Mouse (Mus musculus) embryonic facial prominence, embryonic 13.5 days (tissue): ENCODE measurements at regions not wholly inside any gene's neighbourhood (a gene's known extent, or its start where the extent isn't known, plus 50 kb on each side); places are given as distances from the start of the nearest gene placed in this dataset.

Experiments used
- ATAC-seq: fragments of 200-750 bp; cut with Nextera tagmentation; 2 replicates; pipeline ENCODE4 v1.8.0; 2017; ENCODE audit warnings: low read depth; ENCODE audit not compliant: insufficient number of reproducible peaks, insufficient read depth, low FRiP score, low TSS enrichment
- H3K27ac ChIP-seq: fragments of 300-500 bp; sonication (generic); 2 replicates; pipeline ENCODE4 v1.5.1; 2015; ENCODE audit warnings: moderate library complexity, mild to moderate bottlenecking, inconsistent platforms
- H3K27me3 ChIP-seq: fragments of 300-500 bp; sonication (generic); 2 replicates; pipeline ENCODE4 v1.6.1; 2015; ENCODE audit warnings: mild to moderate bottlenecking, inconsistent platforms
- H3K36me3 ChIP-seq: fragments of 300-500 bp; sonication (generic); 2 replicates; pipeline ENCODE4 v1.6.1; 2015; ENCODE audit warnings: mild to moderate bottlenecking, inconsistent platforms
- H3K4me1 ChIP-seq: fragments of 300-500 bp; sonication (generic); 2 replicates; pipeline ENCODE4 v1.6.1; 2015; ENCODE audit warnings: inconsistent platforms
- H3K4me2 ChIP-seq: fragments of 300-500 bp; sonication (generic); 2 replicates; pipeline ENCODE4 v1.6.1; 2015; ENCODE audit warnings: moderate library complexity, mild to moderate bottlenecking, inconsistent platforms
- H3K4me3 ChIP-seq: fragments of 300-500 bp; sonication (generic); 2 replicates; pipeline ENCODE4 v1.5.1; 2015; ENCODE audit warnings: mild to moderate bottlenecking, inconsistent platforms
- H3K9ac ChIP-seq: fragments of 300-500 bp; sonication (generic); 2 replicates; pipeline ENCODE4 v1.6.1; 2015; ENCODE audit warnings: mild to moderate bottlenecking, inconsistent platforms
- H3K9me3 ChIP-seq: fragments of 300-500 bp; sonication (generic); 2 replicates; pipeline ENCODE4 v1.6.1; 2016; ENCODE audit warnings: inconsistent platforms
- WGBS: fragments of 180-500 bp; shearing (Covaris S2); methylation state at CpG from one replicate; pipeline ENCODE4 v1.1.7; 2015; ENCODE audit warnings: mixed read lengths; 5-methylcytosine and 5-hydroxymethylcytosine counted together

- no peak overlapping the region for H3K9ac ChIP-seq
- no peaks in the 10 kb centered on the region for H3K4me1 ChIP-seq
- H3K36me3 ChIP-seq, result no peaks in the 10 kb centered on the region
- no peak overlapping the region for H3K4me2 ChIP-seq
- H3K27ac ChIP-seq, result no peak overlapping the region
- H3K9me3 ChIP-seq, result no peaks in the 10 kb centered on the region
- no peak for ATAC-seq
- WGBS, result 10% methylated on average over 1 of the region's 1 CpGs
- peaks cover 28% of the 10 kb centered on the region for H3K27me3 ChIP-seq
- no peak overlapping the region for H3K4me3 ChIP-seq
Measured at GRCm38 (mm10) chrX:135069448-135069847, 60.4 kb upstream of the Zmat1 start.

DNA sequence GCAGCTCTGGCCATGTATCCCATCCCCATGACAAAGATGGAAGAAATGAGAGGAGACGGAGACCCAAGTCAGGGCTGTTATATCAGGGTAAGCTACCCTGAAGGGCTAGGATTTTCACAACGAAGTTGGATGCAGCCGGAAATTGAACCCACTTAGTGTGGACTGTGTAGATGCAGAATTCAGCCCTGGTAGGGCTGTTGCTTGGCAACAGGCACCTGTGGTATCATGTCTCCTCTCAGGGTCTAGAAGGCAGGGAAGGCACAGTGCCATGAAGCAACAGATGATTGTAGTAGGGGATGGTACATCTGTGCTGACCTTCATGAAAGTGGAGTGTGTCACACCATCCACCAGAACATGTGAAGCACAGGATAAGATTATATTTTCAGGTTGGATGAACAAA lies 51.2 kb upstream of the Zmat1 start:
- no peaks in the 10 kb centered on the region for H3K9me3 ChIP-seq
- WGBS, result 86% methylated on average over 3 of the region's 3 CpGs
- H3K4me3 ChIP-seq, result no peak overlapping the region
- ATAC-seq, result no peak
- no peak overlapping the region for H3K9ac ChIP-seq
- no peak overlapping the region for H3K27ac ChIP-seq
- peaks cover 42% of the 10 kb centered on the region for H3K27me3 ChIP-seq
- H3K36me3 ChIP-seq, result no peaks in the 10 kb centered on the region
- H3K4me1 ChIP-seq, result no peaks in the 10 kb centered on the region
- no peak overlapping the region for H3K4me2 ChIP-seq

DNA sequence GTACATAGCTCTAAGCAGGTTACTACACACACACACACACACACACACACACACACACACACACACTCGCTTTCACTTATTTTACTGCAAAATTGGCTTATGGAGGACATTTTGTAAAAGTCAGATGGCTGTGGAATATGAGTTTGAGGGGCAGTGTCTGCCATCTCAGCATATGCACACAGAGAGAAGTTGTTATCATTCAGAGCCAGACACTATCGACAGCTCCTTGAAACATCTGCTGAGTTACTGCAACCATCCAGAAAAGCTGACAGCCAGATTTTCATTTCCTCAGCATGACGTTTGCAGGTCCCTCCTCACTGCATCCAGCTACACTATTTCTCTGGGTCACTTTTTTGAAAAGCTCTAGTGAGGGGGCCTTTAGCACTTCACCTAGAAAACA lies 49.9 kb upstream of the Zmat1 start:
- WGBS, result 59% methylated on average over 3 of the region's 3 CpGs
- Histone ChIP-seq H3K4me2 (no peak overlapping the region), H3K27me3 (peaks cover 39% of the 10 kb centered on the region), H3K36me3 (no peaks in the 10 kb centered on the region), H3K27ac (no peak overlapping the region), H3K4me3 (no peak overlapping the region), H3K9ac (no peak overlapping the region), H3K9me3 (no peaks in the 10 kb centered on the region), H3K4me1 (no peaks in the 10 kb centered on the region)
- no peak for ATAC-seq
